Mouse (Mus musculus): ENCODE results near the gene Egln3. TPM values are rescaled to one million over a fixed set of nuclear protein-coding genes. Genes with fewer than 3 reads are reported as not detected.

Gene Egln3
- total and polyA plus RNA-seq, 2 experiments, result 7.9 to 13.1 TPM

DNA sequence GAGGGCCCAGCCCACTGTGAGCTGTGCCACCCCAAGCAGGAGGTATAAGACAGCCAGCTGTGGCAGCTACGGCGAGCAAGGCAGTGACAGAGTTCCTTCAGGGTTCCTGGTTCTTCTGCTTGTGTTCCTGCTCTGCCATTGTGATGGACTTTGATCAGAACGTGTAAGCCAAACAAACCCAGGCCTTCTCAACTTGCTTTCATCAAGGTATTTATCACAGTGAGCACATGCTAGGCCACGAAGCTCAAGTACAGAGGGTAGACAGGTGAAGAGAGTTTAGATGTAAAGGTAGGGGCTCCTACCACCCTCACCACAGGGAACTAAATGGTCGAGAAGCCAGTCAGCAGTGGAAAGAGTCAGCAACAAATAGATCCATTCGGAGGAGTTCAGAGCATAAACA lies 30.1 kb upstream of the Egln3 start:
- DNase-seq (ENCODE audit: extremely low read depth, low read depth, low spot score), result peak; percentile 9
- Histone ChIP-seq H3K36me3 (ENCODE audit: control insufficient read depth, insufficient read depth, low read length) (no peaks in the 10 kb centered on the region), H3K27ac (replicated peaks; ENCODE audit: insufficient read depth, low read depth, low read length) (no peak overlapping the region), H3K4me1 (ENCODE audit: control insufficient read depth, insufficient read depth, low read length) (no peaks in the 10 kb centered on the region), H3K4me3 (ENCODE audit: insufficient read depth, low read depth, low read length) (no peak overlapping the region), H3K27me3 (ENCODE audit: control insufficient read depth, insufficient read depth, low read length) (no peaks in the 10 kb centered on the region), H3K9ac (ENCODE audit: low read depth, low read length) (no peak overlapping the region), H3K79me2 (ENCODE audit: control insufficient read depth, insufficient read depth, low read length) (no peaks in the 10 kb centered on the region)
- TF ChIP-seq POLR2A (IDR thresholded peaks at IDR 0.05; ENCODE audit: extremely low read depth, insufficient read depth, low read length), result no peak
- no peak for TF ChIP-seq CTCF (IDR thresholded peaks at IDR 0.05; ENCODE audit: low read depth, low read length)
- WGBS, result 78% methylated on average over 6 of the region's 6 CpGs

GRCm38 (mm10) chr12:54232996-54233603 lies 29.4 kb upstream of the Egln3 start:
- 92% methylated on average over 7 of the region's 7 CpGs for WGBS
- Histone ChIP-seq H3K79me2 (ENCODE audit: control insufficient read depth, insufficient read depth, low read length) (no peaks in the 10 kb centered on the region), H3K9ac (ENCODE audit: low read depth, low read length) (no peak overlapping the region), H3K27me3 (ENCODE audit: control insufficient read depth, insufficient read depth, low read length) (no peaks in the 10 kb centered on the region), H3K27ac (replicated peaks; ENCODE audit: insufficient read depth, low read depth, low read length) (no peak overlapping the region), H3K36me3 (ENCODE audit: control insufficient read depth, insufficient read depth, low read length) (no peaks in the 10 kb centered on the region), H3K4me1 (ENCODE audit: control insufficient read depth, insufficient read depth, low read length) (no peaks in the 10 kb centered on the region), H3K4me3 (ENCODE audit: insufficient read depth, low read depth, low read length) (no peak overlapping the region)
- TF ChIP-seq CTCF (IDR thresholded peaks at IDR 0.05; ENCODE audit: low read depth, low read length) (no peak), POLR2A (IDR thresholded peaks at IDR 0.05; ENCODE audit: extremely low read depth, insufficient read depth, low read length) (no peak)
- DNase-seq (ENCODE audit: extremely low read depth, low read depth, low spot score), result no peak

GRCm38 (mm10) chr12:54232456-54232855 lies 28.8 kb upstream of the Egln3 start:
- H3K4me3 ChIP-seq (ENCODE audit: insufficient read depth, low read depth, low read length), result no peak overlapping the region
- H3K4me1 ChIP-seq (ENCODE audit: control insufficient read depth, insufficient read depth, low read length), result no peaks in the 10 kb centered on the region
- H3K27ac ChIP-seq (replicated peaks; ENCODE audit: insufficient read depth, low read depth, low read length), result no peak overlapping the region
- no peak overlapping the region for H3K9ac ChIP-seq (ENCODE audit: low read depth, low read length)
- DNase-seq (ENCODE audit: extremely low read depth, low read depth, low spot score), result no peak
- H3K79me2 ChIP-seq (ENCODE audit: control insufficient read depth, insufficient read depth, low read length), result no peaks in the 10 kb centered on the region
- TF ChIP-seq CTCF (IDR thresholded peaks at IDR 0.05; ENCODE audit: low read depth, low read length) (no peak), POLR2A (IDR thresholded peaks at IDR 0.05; ENCODE audit: extremely low read depth, insufficient read depth, low read length) (no peak)
- no peaks in the 10 kb centered on the region for H3K27me3 ChIP-seq (ENCODE audit: control insufficient read depth, insufficient read depth, low read length)
- 87% methylated on average over 5 of the region's 5 CpGs for WGBS
- H3K36me3 ChIP-seq (ENCODE audit: control insufficient read depth, insufficient read depth, low read length), result no peaks in the 10 kb centered on the region

DNA sequence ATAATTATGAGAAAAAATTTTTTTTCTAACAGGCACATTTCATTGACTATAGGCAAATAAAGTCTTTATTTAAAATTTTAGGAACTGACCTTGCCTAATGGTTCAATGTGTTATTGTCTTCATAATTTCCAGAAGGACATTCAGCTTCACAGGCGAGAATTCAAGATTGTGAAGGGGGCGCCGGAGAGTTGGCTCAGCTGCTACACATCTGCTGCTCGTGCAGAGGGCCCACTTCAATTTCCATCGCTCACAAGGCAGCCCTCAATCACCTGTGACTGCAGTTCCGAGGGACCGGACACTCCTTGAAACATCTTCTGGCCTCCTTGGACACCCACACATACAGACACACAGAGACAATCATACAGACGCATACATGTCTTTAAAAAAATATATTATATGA lies 23.9 kb upstream of the Egln3 start:
- 87% methylated on average over 8 of the region's 8 CpGs for WGBS
- TF ChIP-seq POLR2A (IDR thresholded peaks at IDR 0.05; ENCODE audit: extremely low read depth, insufficient read depth, low read length), result no peak
- no peak for TF ChIP-seq CTCF (IDR thresholded peaks at IDR 0.05; ENCODE audit: low read depth, low read length)

DNA sequence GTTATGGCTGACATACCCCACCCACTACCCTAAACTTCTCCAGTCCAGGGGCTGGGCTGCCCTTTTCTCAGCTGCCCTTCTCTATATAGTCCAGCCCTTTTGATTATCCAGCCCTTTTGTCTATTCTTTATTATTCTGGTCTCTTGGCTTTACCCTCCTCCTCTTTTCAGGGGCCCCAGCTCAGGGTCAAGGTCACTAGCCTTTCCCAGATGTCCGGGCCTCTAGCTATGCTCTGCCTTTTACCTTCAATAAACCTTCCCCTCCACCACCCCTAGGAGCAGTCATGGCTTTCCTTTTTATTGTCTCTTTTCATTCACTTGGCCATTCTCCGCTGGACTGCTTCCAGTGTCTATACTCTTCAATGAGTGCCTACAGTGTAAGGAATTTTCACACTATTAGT lies 22.7 kb upstream of the Egln3 start:
- no peak overlapping the region for H3K4me3 ChIP-seq (ENCODE audit: insufficient read depth, low read depth, low read length)
- no peaks in the 10 kb centered on the region for H3K27me3 ChIP-seq (ENCODE audit: control insufficient read depth, insufficient read depth, low read length)
- DNase-seq (ENCODE audit: extremely low read depth, low read depth, low spot score), result no peak
- WGBS, result 77% methylated on average over 2 of the region's 2 CpGs
- no peak overlapping the region for H3K27ac ChIP-seq (replicated peaks; ENCODE audit: insufficient read depth, low read depth, low read length)
- H3K4me1 ChIP-seq (ENCODE audit: control insufficient read depth, insufficient read depth, low read length), result no peaks in the 10 kb centered on the region
- TF ChIP-seq POLR2A (IDR thresholded peaks at IDR 0.05; ENCODE audit: extremely low read depth, insufficient read depth, low read length) (no peak), CTCF (IDR thresholded peaks at IDR 0.05; ENCODE audit: low read depth, low read length) (no peak)
- no peak overlapping the region for H3K9ac ChIP-seq (ENCODE audit: low read depth, low read length)
- no peaks in the 10 kb centered on the region for H3K36me3 ChIP-seq (ENCODE audit: control insufficient read depth, insufficient read depth, low read length)
- H3K79me2 ChIP-seq (ENCODE audit: control insufficient read depth, insufficient read depth, low read length), result no peaks in the 10 kb centered on the region

More for the DNA sequence above, 23.9 kb upstream of the Egln3 start:
- no peak for DNase-seq (ENCODE audit: extremely low read depth, low read depth, low spot score)
- Histone ChIP-seq H3K27me3 (ENCODE audit: control insufficient read depth, insufficient read depth, low read length) (no peaks in the 10 kb centered on the region), H3K27ac (replicated peaks; ENCODE audit: insufficient read depth, low read depth, low read length) (no peak overlapping the region), H3K4me1 (ENCODE audit: control insufficient read depth, insufficient read depth, low read length) (no peaks in the 10 kb centered on the region), H3K9ac (ENCODE audit: low read depth, low read length) (no peak overlapping the region), H3K79me2 (ENCODE audit: control insufficient read depth, insufficient read depth, low read length) (no peaks in the 10 kb centered on the region), H3K36me3 (ENCODE audit: control insufficient read depth, insufficient read depth, low read length) (no peaks in the 10 kb centered on the region), H3K4me3 (ENCODE audit: insufficient read depth, low read depth, low read length) (no peak overlapping the region)

GRCm38 (mm10) chr12:54225610-54226009 lies 21.9 kb upstream of the Egln3 start:
- TF ChIP-seq CTCF (IDR thresholded peaks at IDR 0.05; ENCODE audit: low read depth, low read length) (no peak), POLR2A (IDR thresholded peaks at IDR 0.05; ENCODE audit: extremely low read depth, insufficient read depth, low read length) (no peak)
- DNase-seq (ENCODE audit: extremely low read depth, low read depth, low spot score), result no peak

More at GRCm38 (mm10) chr12:54225610-54226009, 21.9 kb upstream of the Egln3 start:
- H3K79me2 ChIP-seq (ENCODE audit: control insufficient read depth, insufficient read depth, low read length), result no peaks in the 10 kb centered on the region
- no peak overlapping the region for H3K4me3 ChIP-seq (ENCODE audit: insufficient read depth, low read depth, low read length)
- H3K27ac ChIP-seq (replicated peaks; ENCODE audit: insufficient read depth, low read depth, low read length), result no peak overlapping the region
- H3K27me3 ChIP-seq (ENCODE audit: control insufficient read depth, insufficient read depth, low read length), result no peaks in the 10 kb centered on the region
- H3K9ac ChIP-seq (ENCODE audit: low read depth, low read length), result no peak overlapping the region
- H3K36me3 ChIP-seq (ENCODE audit: control insufficient read depth, insufficient read depth, low read length), result no peaks in the 10 kb centered on the region
- H3K4me1 ChIP-seq (ENCODE audit: control insufficient read depth, insufficient read depth, low read length), result no peaks in the 10 kb centered on the region
- WGBS, result 90% methylated on average over 4 of the region's 4 CpGs
